Mouse (Mus musculus) lung, postnatal 10 days (tissue): ENCODE data around the gene Gtf2h3.
"Not testable (repeated sequence)": the region's sequence is repeated elsewhere in the genome, so short reads cannot be mapped to it uniquely, and the experiment has no call there.

Experiments
- DNase-seq: peaks from one replicate; pipeline ENCODE4 v3.0.0; 2021

Gtf2h3 gene

GRCm38 (mm10) chr5:124575467-124575866 is 3.5 kb upstream of the Gtf2h3 start:
- no peak for DNase-seq

- DNase-seq = peak; percentile 74
Measured at GRCm38 (mm10) chr5:124582515-124582914, 3.6 kb downstream of the Gtf2h3 start.

- no peak for DNase-seq
Measured at GRCm38 (mm10) chr5:124592768-124593167, 13.8 kb downstream of the Gtf2h3 start.

- DNase-seq = peak; percentile 98
Measured at GRCm38 (mm10) chr5:124598224-124599174, 19.6 kb downstream of the Gtf2h3 start.

- not testable (repeated sequence) for DNase-seq
Measured at GRCm38 (mm10) chr5:124599726-124600125, 20.8 kb downstream of the Gtf2h3 start.

DNA sequence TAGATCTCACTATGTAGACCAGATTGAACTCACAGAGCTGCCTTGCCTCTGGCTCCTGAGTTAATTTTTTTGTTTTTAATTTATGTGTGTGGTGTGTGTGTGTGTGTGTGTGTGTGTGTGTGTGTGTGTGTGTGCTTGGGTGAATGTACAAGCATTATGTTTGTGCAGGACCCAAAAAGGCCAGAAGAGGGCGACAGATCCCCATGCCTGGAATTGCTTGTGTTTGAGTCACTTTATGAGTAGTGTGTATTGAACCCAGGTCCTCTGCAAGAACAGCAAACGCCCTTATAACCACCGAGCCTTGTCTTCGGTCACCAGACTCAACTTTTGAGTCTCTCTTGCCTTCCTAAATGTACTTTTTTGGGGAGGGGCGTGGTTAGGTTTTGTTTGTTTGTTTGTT is 23.4 kb downstream of the Gtf2h3 start:
- peak; percentile 65 for DNase-seq

- DNase-seq = no peak
Measured at GRCm38 (mm10) chr5:124604296-124604695, 25.4 kb downstream of the Gtf2h3 start.

DNA sequence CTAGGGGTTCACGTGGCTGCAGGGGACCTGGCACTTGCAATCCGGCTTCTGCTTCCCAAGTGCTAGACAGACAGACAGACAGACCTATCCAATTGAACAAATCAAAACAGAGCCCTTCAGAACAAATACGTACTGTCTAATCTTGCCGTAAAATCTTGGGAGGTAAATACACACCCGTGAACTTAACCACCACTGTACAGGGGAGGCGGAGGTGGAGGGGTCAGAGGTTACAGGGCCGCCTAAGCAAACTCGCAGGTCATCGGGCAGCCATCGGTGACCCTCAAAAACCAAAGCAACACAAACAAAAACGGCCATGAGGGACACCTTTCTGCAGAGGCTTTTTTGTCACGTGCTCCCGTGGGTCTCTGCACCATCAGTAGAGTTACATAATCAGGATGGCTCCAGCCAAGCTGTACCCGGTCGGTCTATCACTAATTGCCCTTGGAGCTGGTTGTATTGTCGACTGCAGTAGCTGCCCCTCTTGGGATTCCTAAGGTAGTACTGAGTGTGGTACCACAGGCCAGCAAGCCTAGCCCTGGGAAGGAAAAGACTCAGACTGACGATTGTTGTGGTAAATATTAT is 26.2 kb downstream of the Gtf2h3 start:
- no peak for DNase-seq

DNA sequence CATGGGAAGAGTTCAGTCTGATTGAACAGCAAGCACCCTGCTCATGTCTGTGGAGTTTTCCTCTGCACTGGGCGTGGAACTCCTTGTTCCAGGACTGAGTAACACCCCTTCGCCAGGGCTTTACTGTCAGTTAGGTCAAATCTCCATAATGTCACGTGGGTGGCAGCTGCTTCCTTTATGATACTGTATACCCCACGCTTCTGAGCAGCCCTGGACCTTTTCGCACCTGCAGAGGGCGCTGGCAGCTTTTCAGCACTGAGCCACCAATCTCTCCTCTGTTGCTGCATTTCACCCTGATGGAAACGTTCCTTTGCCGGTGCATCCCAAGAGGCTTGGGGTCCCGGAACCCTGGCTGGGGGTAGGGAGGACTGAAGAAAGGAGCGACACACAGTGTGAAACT is 32.0 kb downstream of the Gtf2h3 start:
- DNase-seq = no peak

DNA sequence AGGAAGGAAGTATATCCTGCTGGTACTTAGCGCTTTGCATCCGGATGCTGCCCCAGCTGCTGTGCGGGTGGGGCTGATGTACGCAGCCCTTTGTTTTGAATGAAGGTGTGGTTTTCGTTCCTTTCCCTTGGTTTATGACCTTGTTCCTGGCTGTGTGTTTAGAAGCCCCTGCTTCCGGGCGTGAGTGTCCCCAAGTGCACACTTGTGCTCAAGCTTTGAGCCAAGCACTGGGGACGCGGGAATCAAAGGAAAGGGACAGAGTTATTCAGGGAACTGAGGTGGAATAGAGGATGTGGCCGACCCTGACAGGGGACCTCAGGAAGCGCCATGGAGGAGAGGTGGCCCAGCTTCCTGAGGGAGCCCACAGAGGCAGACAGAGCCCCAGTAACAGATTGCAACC is 35.8 kb downstream of the Gtf2h3 start:
- peak; percentile 57 for DNase-seq

GRCm38 (mm10) chr5:124618711-124619110 is 39.8 kb downstream of the Gtf2h3 start:
- no peak for DNase-seq

DNA sequence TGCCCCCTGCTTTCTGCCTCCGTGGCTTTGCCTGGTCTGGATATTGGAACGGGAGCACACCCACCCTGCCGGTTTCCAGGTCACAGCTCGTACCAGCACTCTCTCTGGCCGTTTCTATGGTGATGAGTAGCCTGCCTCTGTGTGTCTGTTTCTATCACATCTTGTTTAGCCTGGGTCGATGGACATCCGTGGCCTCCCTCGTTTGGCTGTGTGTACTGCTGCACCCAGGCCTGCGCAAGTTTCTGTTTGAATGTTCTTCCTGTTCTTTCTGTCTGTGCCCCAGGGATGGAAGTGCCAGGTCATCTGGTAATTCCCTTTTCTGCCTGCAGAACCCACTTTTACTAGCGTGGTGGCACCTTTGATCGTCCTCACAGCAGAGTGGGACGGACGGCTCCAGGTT is 42.4 kb downstream of the Gtf2h3 start:
- no peak for DNase-seq

DNA sequence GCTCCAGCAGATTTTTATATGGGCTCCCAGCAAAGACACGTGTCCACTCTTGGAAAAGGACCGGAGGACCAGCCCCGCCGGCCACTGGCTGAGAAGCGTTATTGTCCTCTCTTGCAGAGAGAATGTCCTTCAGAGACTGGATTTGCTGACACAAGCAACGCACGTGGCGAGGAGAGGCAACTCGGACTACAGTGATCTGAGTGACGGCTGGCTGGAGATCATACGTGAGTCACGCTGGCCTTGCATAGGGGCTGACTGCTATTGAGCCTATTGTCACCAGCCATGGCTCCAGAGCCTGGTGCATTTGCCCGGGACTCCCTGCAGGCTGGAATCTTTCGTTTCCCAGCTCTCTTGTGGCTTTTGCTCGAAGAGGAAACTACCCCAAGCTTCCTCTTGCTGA is 44.0 kb downstream of the Gtf2h3 start:
- DNase-seq = no peak

- DNase-seq = no peak
Measured at GRCm38 (mm10) chr5:124624291-124624690, 45.4 kb downstream of the Gtf2h3 start.

GRCm38 (mm10) chr5:124628448-124629363 is 49.8 kb downstream of the Gtf2h3 start, which contains the start of gene Atp6v0a2:
Gene Atp6v0a2, plus strand, starts transcription at chr5:124628576.
- DNase-seq = peak; percentile 98

- DNase-seq = peak; percentile 12
Measured at GRCm38 (mm10) chr5:124629641-124630040, 50.7 kb downstream of the Gtf2h3 start.

GRCm38 (mm10) chr5:124631685-124632084 is 52.7 kb downstream of the Gtf2h3 start:
- no peak for DNase-seq

DNA sequence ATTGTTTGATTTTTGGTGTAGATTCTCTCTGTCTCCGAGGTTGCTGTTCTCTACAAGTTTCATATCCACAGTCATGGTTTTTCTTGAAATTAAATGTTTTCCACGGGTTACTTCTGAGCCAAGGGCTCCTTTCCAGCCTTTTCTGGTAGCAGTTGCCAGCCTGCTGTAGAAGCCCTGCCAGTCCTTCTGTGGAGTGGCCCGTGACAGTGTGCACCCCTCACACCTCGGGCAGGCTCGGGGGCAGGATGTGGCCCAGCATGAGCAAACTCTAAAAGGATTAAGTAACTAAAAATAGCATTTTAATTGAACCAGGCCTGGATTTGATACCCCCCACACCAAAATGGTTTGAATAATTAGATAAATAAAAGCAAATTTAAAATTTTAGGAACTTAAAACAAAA is 53.5 kb downstream of the Gtf2h3 start:
- DNase-seq = no peak

DNA sequence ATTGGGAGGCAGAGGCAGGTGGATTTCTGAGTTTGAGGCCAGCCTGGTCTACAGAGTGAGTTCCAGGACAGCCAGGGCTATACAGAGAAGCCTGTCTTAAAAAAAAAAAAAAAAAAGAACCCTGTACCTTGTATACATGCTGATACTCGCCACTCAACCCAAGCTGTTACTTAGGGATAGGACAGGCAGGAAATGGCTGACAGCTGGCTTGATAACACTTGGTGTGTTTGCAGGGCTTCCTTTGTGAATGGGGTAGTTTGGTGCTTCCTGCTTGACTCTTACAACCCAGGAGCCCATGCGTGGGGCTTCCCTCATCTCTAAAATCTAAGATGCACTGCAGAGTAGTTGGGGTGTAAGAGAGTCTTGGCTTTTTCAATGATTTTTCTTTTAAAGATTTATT is 54.5 kb downstream of the Gtf2h3 start:
- DNase-seq = no peak

DNA sequence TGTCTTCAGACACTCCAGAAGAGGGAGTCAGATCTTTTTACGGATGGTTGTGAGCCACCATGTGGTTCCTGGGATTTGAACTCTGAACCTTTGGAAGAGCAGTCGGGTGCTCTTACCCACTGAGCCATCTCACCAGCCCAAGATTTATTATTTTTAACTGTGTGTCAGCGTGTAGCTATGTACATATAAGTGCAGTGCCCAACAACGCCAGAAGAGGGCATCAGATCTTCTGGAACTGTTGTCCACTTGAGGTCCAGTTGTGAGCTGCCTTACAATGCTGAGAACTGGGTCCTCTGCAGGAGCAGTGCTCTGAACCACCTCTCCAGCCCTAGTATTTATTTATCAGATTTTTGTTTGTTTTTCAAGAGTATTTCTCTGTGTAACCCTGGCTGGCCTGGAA is 56.1 kb downstream of the Gtf2h3 start:
- peak; percentile 46 for DNase-seq

DNA sequence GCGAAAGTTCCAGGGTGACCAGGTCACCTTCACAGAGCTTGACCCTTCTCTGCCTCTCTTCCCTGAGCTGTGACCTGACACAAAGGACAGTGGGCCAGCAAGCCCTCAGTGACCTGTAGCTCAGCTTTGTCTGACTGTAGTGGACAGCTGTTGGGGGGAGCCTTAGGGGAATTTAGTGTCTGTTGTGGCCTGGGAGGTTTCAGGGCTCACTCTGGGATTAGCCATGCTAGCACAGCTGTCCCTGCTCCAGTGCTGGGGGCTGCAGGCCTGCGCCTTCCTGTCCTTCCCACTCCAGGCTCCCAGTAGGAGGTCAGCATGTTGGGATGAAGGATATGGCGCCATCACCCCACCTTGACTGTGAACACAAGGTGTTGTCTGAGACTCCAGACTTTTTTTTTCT is 57.2 kb downstream of the Gtf2h3 start:
- DNase-seq = no peak

GRCm38 (mm10) chr5:124636694-124637093 is 57.8 kb downstream of the Gtf2h3 start:
- no peak for DNase-seq

GRCm38 (mm10) chr5:124637300-124637699 is 58.4 kb downstream of the Gtf2h3 start:
- no peak for DNase-seq
